Mouse (Mus musculus): Measurements from ENCODE around the gene Actr1b. TPM values are rescaled to one million over a fixed set of nuclear protein-coding genes. Genes with fewer than 3 reads are reported as not detected.
"Not testable (repeated sequence)": the region's sequence is repeated elsewhere in the genome, so short reads cannot be mapped to it uniquely, and the experiment has no call there.

Gene Actr1b
- total RNA-seq, 2 experiments from 2014 or later, result 21.5 to 55.0 TPM

- no peak for ATAC-seq (replicated peaks; ENCODE audit: poor library complexity)
These were observed 6.4 kb downstream of the Actr1b start for GRCm38 (mm10) chr1:36707797-36708196.

GRCm38 (mm10) chr1:36707166-36707565, 7.1 kb downstream of the Actr1b start:
- ATAC-seq (replicated peaks; ENCODE audit: poor library complexity), result no peak

GRCm38 (mm10) chr1:36697030-36697429, 17.2 kb downstream of the Actr1b start:
- ATAC-seq (replicated peaks; ENCODE audit: poor library complexity), result no peak

GRCm38 (mm10) chr1:36696411-36696810, 17.8 kb downstream of the Actr1b start:
- no peak for ATAC-seq (replicated peaks; ENCODE audit: poor library complexity)

- no peak for ATAC-seq (replicated peaks; ENCODE audit: poor library complexity)
These were observed 19.4 kb downstream of the Actr1b start for GRCm38 (mm10) chr1:36694871-36695270.

- peak; percentile 96 for ATAC-seq (replicated peaks; ENCODE audit: poor library complexity)
These were observed 22.7 kb downstream of the Actr1b start, which contains the start of gene Cox5b for GRCm38 (mm10) chr1:36691271-36692155. Gene Cox5b (plus strand): TSS chr1:36691449.

GRCm38 (mm10) chr1:36690671-36691235, 23.5 kb downstream of the Actr1b start:
- peak; percentile 2; the same call in 1 of the 2 replicates for ATAC-seq (replicated peaks; ENCODE audit: poor library complexity)

- peak; percentile 99 for ATAC-seq (replicated peaks; ENCODE audit: poor library complexity)
These were observed 30.3 kb downstream of the Actr1b start for GRCm38 (mm10) chr1:36683810-36684467.

GRCm38 (mm10) chr1:36682620-36683355, 31.4 kb downstream of the Actr1b start, which contains the start of gene Fam178b:
Gene Fam178b (minus strand): TSS chr1:36683183.
- no peak for ATAC-seq (replicated peaks; ENCODE audit: poor library complexity)

- no peak for ATAC-seq (replicated peaks; ENCODE audit: poor library complexity)
These were observed 33.3 kb downstream of the Actr1b start for GRCm38 (mm10) chr1:36680893-36681292.

- no peak for ATAC-seq (replicated peaks; ENCODE audit: poor library complexity)
These were observed 39.3 kb downstream of the Actr1b start for GRCm38 (mm10) chr1:36674936-36675335.

GRCm38 (mm10) chr1:36672648-36673350, 41.4 kb downstream of the Actr1b start:
- no peak for ATAC-seq (replicated peaks; ENCODE audit: poor library complexity)

GRCm38 (mm10) chr1:36671260-36671659, 43.0 kb downstream of the Actr1b start:
- ATAC-seq (replicated peaks; ENCODE audit: poor library complexity), result no peak

- ATAC-seq (replicated peaks; ENCODE audit: poor library complexity), result peak; percentile 91
These were observed 44.0 kb downstream of the Actr1b start for GRCm38 (mm10) chr1:36670256-36670655.

- ATAC-seq (replicated peaks; ENCODE audit: poor library complexity), result not testable (repeated sequence)
These were observed 46.2 kb downstream of the Actr1b start for GRCm38 (mm10) chr1:36668007-36668406.

- no peak for ATAC-seq (replicated peaks; ENCODE audit: poor library complexity)
These were observed 48.3 kb downstream of the Actr1b start for GRCm38 (mm10) chr1:36665934-36666333.

GRCm38 (mm10) chr1:36665165-36665723, 49.0 kb downstream of the Actr1b start:
- no peak for ATAC-seq (replicated peaks; ENCODE audit: poor library complexity)

- peak; percentile 61 for ATAC-seq (replicated peaks; ENCODE audit: poor library complexity)
These were observed 49.8 kb downstream of the Actr1b start for GRCm38 (mm10) chr1:36664457-36664856.

- ATAC-seq (replicated peaks; ENCODE audit: poor library complexity), result peak; percentile 29
These were observed 55.4 kb downstream of the Actr1b start for GRCm38 (mm10) chr1:36658621-36659399.
